18 mouse cellular contexts compared by ENCODE assay signal in the genomic region with DNA sequence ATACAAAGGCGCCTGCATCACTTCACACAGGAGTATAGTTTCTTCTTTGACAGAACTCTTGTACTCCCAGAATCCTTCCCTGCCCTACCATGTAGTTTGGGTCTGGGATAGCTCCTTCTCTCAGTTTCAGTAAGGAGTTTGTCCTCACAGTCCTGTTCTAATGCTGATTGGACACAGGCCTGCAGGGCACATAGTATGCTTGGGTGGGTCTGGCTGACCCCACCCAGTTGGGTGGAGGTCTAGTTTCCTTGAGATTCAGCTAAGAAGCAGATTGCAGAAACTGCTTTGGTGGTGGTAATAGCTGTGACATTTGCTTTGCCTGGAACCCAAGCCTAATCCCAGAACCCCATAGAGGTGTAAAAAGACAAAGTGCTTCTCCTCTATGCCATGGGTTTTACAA. TPM values are rescaled to one million over a fixed set of nuclear protein-coding genes. Genes with fewer than 3 reads are reported as not detected.
DNase-seq lines count a peak whose midpoint lies in the region; ATAC-seq and TF ChIP-seq lines count a peak whose summit lies in the region.
"Had no signal": no experiment of that assay in that cellular context is flagged by ENCODE, and none has a peak within 500 bp of the region (broad histone marks: within the 10 kb centered on the region; RNA-seq: fewer than 3 reads in every experiment).

No protein-coding gene starts in this region.

- H3K9ac ChIP-seq in intestine, embryonic 15.5 days, result no peak overlapping the region
- H3K9ac ChIP-seq in intestine, postnatal 0 days (ENCODE audit: low read depth, low read length), result no peak overlapping the region
- H3K9ac ChIP-seq: embryonic facial prominence, embryonic 12.5 days; heart, embryonic 13.5 days; hindbrain, embryonic 13.5 days had no signal

- no peak overlapping the region for H3K4me2 ChIP-seq in intestine, embryonic 15.5 days (replicated peaks)
- no peak overlapping the region for H3K4me2 ChIP-seq in intestine, postnatal 0 days (replicated peaks; ENCODE audit: low read depth)
- H3K4me2 ChIP-seq: embryonic facial prominence, embryonic 12.5 days; heart, embryonic 13.5 days; hindbrain, embryonic 13.5 days had no signal

- H3K4me1 ChIP-seq in intestine, embryonic 15.5 days (replicated peaks), result peaks cover 18% of the 10 kb centered on the region
- H3K4me1 ChIP-seq in intestine, postnatal 0 days (replicated peaks; ENCODE audit: control insufficient read depth, insufficient read depth, low read length), result 0 out of 2 replicates have a peak, but pooled peaks cover 4% of the 10 kb centered on the region
- H3K4me1 ChIP-seq in hindbrain, embryonic 10.5 days (replicated peaks), result no peaks in the 10 kb centered on the region

- H3K9me3 ChIP-seq in intestine, embryonic 15.5 days, result no peaks in the 10 kb centered on the region
- no peaks in the 10 kb centered on the region for H3K9me3 ChIP-seq in intestine, postnatal 0 days (ENCODE audit: control insufficient read depth)
- H3K9me3 ChIP-seq in hindbrain, embryonic 10.5 days, result no peaks in the 10 kb centered on the region
- H3K9me3 ChIP-seq: embryonic facial prominence, embryonic 12.5 days; heart, embryonic 13.5 days; hindbrain, embryonic 13.5 days had no signal

- H3K27me3 ChIP-seq in intestine, embryonic 15.5 days (replicated peaks), result no peaks in the 10 kb centered on the region
- H3K27me3 ChIP-seq in intestine, postnatal 0 days (replicated peaks; ENCODE audit: control insufficient read depth, insufficient read depth, low read length), result no peaks in the 10 kb centered on the region
- H3K27me3 ChIP-seq in hindbrain, embryonic 10.5 days (ENCODE audit: insufficient read depth, poor library complexity, severe bottlenecking), result no peaks in the 10 kb centered on the region
- H3K27me3 ChIP-seq: embryonic facial prominence, embryonic 12.5 days; heart, embryonic 13.5 days; hindbrain, embryonic 13.5 days; Patski had no signal

- H3K27ac ChIP-seq in intestine, embryonic 15.5 days, result peak overlapping the region; percentile 36; the same call in 1 of the 2 replicates
- no peak overlapping the region for H3K27ac ChIP-seq in intestine, postnatal 0 days (ENCODE audit: low read depth, low read length)
- no peak overlapping the region for H3K27ac ChIP-seq in hindbrain, embryonic 10.5 days
- H3K27ac ChIP-seq: embryonic facial prominence, embryonic 12.5 days; hindbrain, embryonic 13.5 days; hindbrain, postnatal 0 days had no signal

- H3K36me3 ChIP-seq in intestine, embryonic 15.5 days, result no peaks in the 10 kb centered on the region
- H3K36me3 ChIP-seq in intestine, postnatal 0 days (ENCODE audit: control insufficient read depth, insufficient read depth), result no peaks in the 10 kb centered on the region
- no peaks in the 10 kb centered on the region for H3K36me3 ChIP-seq in hindbrain, embryonic 10.5 days
- H3K36me3 ChIP-seq: embryonic facial prominence, embryonic 12.5 days; heart, embryonic 13.5 days; hindbrain, embryonic 13.5 days had no signal

- no peak for TF ChIP-seq CTCF in intestine, postnatal 0 days (IDR thresholded peaks at IDR 0.05; ENCODE audit: low read depth)

- 96% methylated on average over 1 of the region's 1 CpGs for WGBS in intestine, embryonic 15.5 days
- 86% methylated on average over 1 of the region's 1 CpGs for WGBS in intestine, postnatal 0 days
- WGBS in hindbrain, embryonic 10.5 days, result 87% methylated on average over 1 of the region's 1 CpGs

- DNase-seq in ES-CJ7 (ENCODE audit: low read depth, low spot score), result peak; percentile 59
- peak; percentile 76 for DNase-seq in ZHBTc4 (ENCODE audit: low read depth, low spot score)
- no peak for DNase-seq in hindbrain, embryonic 10.5 days (ENCODE audit: low spot score)
- DNase-seq in spleen, adult 18-20 months, result no peak
- DNase-seq: adrenal gland, adult 8-10 months; cerebellum, adult 11 months; cerebellum, adult 8-10 months; cerebellum, postnatal 14 days; gastrocnemius, postnatal 14 days; heart, postnatal 4 days had no signal

- H3K4me3 ChIP-seq in intestine, embryonic 15.5 days (replicated peaks), result no peak overlapping the region
- no peak overlapping the region for H3K4me3 ChIP-seq in intestine, postnatal 0 days (ENCODE audit: low read depth, low read length)
- no peak overlapping the region for H3K4me3 ChIP-seq in hindbrain, embryonic 10.5 days
- H3K4me3 ChIP-seq: embryonic facial prominence, embryonic 12.5 days; heart, embryonic 13.5 days; hindbrain, embryonic 13.5 days had no signal

- peak; percentile 68 for ATAC-seq in intestine, embryonic 15.5 days
- ATAC-seq in intestine, postnatal 0 days, result no peak
- ATAC-seq: forebrain, embryonic 16.5 days; hindbrain, postnatal 0 days; Patski had no signal

RNA-seq across cellular contexts. Expression of a gene that starts 33.4 kb away (rescaled TPM):
- 49.8 and 55.9 TPM in 2 replicates for polyA plus RNA-seq in intestine, embryonic 15.5 days (2015; fragmentation: Nextera tagmentation; extraction: Ambion mirVana)
- 91.4 and 95.4 TPM in 2 replicates for polyA plus RNA-seq in intestine, postnatal 0 days (2015; fragmentation: Nextera tagmentation; extraction: Ambion mirVana)
- 12.7 and 14.5 TPM in 2 replicates for polyA plus RNA-seq in hindbrain, embryonic 10.5 days (2016; fragmentation: Nextera tagmentation; extraction: Ambion mirVana)

Comparison
In these comparisons a context has a peak if more than half of its experiments do, and no peak if none do; other contexts are left out.
1. DNase-seq: peak in ES-CJ7 (single experiment) and ZHBTc4 (single experiment); none in hindbrain, embryonic 10.5 days (single experiment) and spleen, adult 18-20 months (0 of 2).